Mouse (Mus musculus) liver, embryonic 14.5 days (tissue): Measurements from ENCODE around the gene Tmem231. TPM values are rescaled to one million over a fixed set of nuclear protein-coding genes. Genes with fewer than 3 reads are reported as not detected.

Experiments
- ATAC-seq: fragments of 200-750 bp; cut with Nextera tagmentation; 2 replicates; pipeline ENCODE4 v1.8.0; 2017; ENCODE audit warnings: moderate number of reproducible peaks, mild to moderate bottlenecking, moderate library complexity; ENCODE audit not compliant: insufficient read depth
- DNase-seq, 3 experiments: peaks; one replicate each; pipeline ENCODE4 v3.0.0-alpha.2; 2012 to 2013; ENCODE audit warnings: low read depth in 3 of 3, low spot score in 3 of 3
- H3K27ac ChIP-seq: fragments of 300-500 bp; sonication (generic); 2 replicates; pipeline ENCODE4 v1.5.1; 2014; ENCODE audit warnings: moderate library complexity, mild to moderate bottlenecking, control low read depth, inconsistent platforms
- H3K27me3 ChIP-seq: fragments of 300-500 bp; sonication (generic); 2 replicates; pipeline ENCODE4 v1.6.1; 2014; ENCODE audit warnings: mild to moderate bottlenecking, low read length, moderate library complexity; ENCODE audit not compliant: control insufficient read depth, insufficient read depth
- H3K36me3 ChIP-seq: fragments of 300-500 bp; sonication (generic); replicated peaks from 2 replicates; pipeline ENCODE4 v1.6.1; 2014; ENCODE audit warnings: low read depth; ENCODE audit not compliant: control insufficient read depth, insufficient read depth
- H3K4me1 ChIP-seq, 2 experiments: fragments of 200-500 bp in 1 of 2; fragments of 300-500 bp in 1 of 2; sonication (generic) in 1 of 2; replicated peaks; 2 replicates each; pipeline ENCODE4 v1.6.1; 2012 to 2014; ENCODE audit warnings: antibody characterized with exemption in 1 of 2, inconsistent platforms in 1 of 2, low read length in 1 of 2; ENCODE audit not compliant: control insufficient read depth in 2 of 2, insufficient read depth in 2 of 2
- H3K4me2 ChIP-seq: fragments of 300-500 bp; sonication (generic); 2 replicates; pipeline ENCODE4 v1.6.1; 2014; ENCODE audit warnings: low read depth, mild to moderate bottlenecking, control low read depth, moderate library complexity
- H3K4me3 ChIP-seq, 2 experiments: fragments of 200-500 bp in 1 of 2; fragments of 300-500 bp in 1 of 2; sonication (generic) in 1 of 2; 2 replicates each; pipeline ENCODE4 v1.5.1; 2012 to 2014; ENCODE audit warnings: low read depth in 2 of 2, low read length in 2 of 2, mild to moderate bottlenecking in 2 of 2, control low read depth in 1 of 2, inconsistent platforms in 1 of 2, moderate library complexity in 1 of 2; ENCODE audit not compliant: insufficient read depth in 1 of 2
- H3K9ac ChIP-seq: fragments of 300-500 bp; sonication (generic); replicated peaks from 2 replicates; pipeline ENCODE4 v1.6.1; 2014; ENCODE audit warnings: mild to moderate bottlenecking, control low read depth, moderate library complexity
- H3K9me3 ChIP-seq: fragments of 300-500 bp; sonication (generic); 2 replicates; pipeline ENCODE4 v1.6.1; 2016; ENCODE audit warnings: low read length, mixed read lengths; ENCODE audit not compliant: control insufficient read depth
- CTCF ChIP-seq: IDR thresholded peaks from 2 replicates; pipeline ENCODE4 v1.5.1; 2016; ENCODE audit warnings: antibody characterized with exemption, low read depth, control low read depth
- EP300 ChIP-seq: IDR thresholded peaks from 2 replicates; pipeline ENCODE4 v1.6.1; 2016; ENCODE audit warnings: antibody characterized with exemption, low read depth
- WGBS: fragments of 180-500 bp; shearing (Covaris S2); extraction: QIAGEN DNeasy Blood & Tissue Kit; methylation state at CpG from one replicate; pipeline ENCODE4 v1.1.7; 2014; ENCODE audit not compliant: insufficient replicate concordance; 5-methylcytosine and 5-hydroxymethylcytosine counted together
- polyA plus RNA-seq, 2 experiments: library from polyadenylated mRNA; depleted of rRNA in 1 of 2; stranded (reverse) in 1 of 2; unstranded in 1 of 2; fragments of >200 nt; fragmentation: Nextera tagmentation in 1 of 2; extraction: Ambion mirVana in 1 of 2; gene quantifications; 2 replicates each; pipeline versions ENCODE4 v1.2.1 to v1.2.3; 2012 to 2014

Tmem231 gene
- polyA plus RNA-seq, 2 experiments: 1.7 to 2.0 TPM

DNA sequence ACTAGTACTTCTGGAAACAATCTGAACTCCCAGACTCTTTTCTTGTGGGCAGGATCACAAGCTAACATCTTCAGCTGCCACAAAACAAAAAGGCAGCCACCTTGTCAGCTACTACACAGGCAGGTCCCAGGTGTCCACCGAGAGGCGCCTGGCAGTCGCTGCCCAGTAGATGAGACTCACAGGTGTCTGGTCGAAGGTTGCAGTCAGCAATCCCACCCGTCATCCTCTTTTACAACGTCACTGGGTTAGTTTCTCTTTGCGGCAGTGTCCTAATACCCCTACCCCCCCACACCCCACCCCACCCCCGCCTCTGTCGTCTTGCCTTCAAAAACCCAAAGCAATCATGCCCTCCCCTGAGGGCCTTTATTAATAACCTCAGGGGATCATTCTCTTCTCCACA, 57.9 kb downstream of the Tmem231 start:
- ATAC-seq: no peak
- H3K9me3 ChIP-seq: no peaks in the 10 kb centered on the region
- DNase-seq: no peak
- H3K4me1 ChIP-seq: peaks cover 7% of the 10 kb centered on the region in 2 experiments; a peak in 3 of 4 replicates
- H3K4me2 ChIP-seq: peak overlapping the region; percentile 99
- H3K27ac ChIP-seq: peak overlapping the region; percentile 54; the same call in 1 of the 2 replicates
- no peaks in the 10 kb centered on the region for H3K36me3 ChIP-seq
- H3K4me3 ChIP-seq: peak overlapping the region; percentile 71 to 72
- 28% methylated on average over 9 of the region's 9 CpGs for WGBS
- TF ChIP-seq EP300 (no peak), CTCF (no peak)
- H3K9ac ChIP-seq: peak overlapping the region; percentile 86
- no peaks in the 10 kb centered on the region for H3K27me3 ChIP-seq

- DNase-seq: no peak
- TF ChIP-seq EP300 (no peak), CTCF (no peak)
- Histone ChIP-seq H3K4me3 (no peak overlapping the region), H3K36me3 (no peaks in the 10 kb centered on the region), H3K9me3 (no peaks in the 10 kb centered on the region), H3K27me3 (no peaks in the 10 kb centered on the region), H3K9ac (no peak overlapping the region), H3K4me1 (peaks cover 5 to 7% of the 10 kb centered on the region in 2 experiments; a peak in 3 of 4 replicates), H3K27ac (no peak overlapping the region), H3K4me2 (no peak overlapping the region)
- ATAC-seq: no peak
- 53% methylated on average over 3 of the region's 3 CpGs for WGBS
Observed at GRCm38 (mm10) chr8:111871278-111871677, 62.4 kb downstream of the Tmem231 start.

DNA sequence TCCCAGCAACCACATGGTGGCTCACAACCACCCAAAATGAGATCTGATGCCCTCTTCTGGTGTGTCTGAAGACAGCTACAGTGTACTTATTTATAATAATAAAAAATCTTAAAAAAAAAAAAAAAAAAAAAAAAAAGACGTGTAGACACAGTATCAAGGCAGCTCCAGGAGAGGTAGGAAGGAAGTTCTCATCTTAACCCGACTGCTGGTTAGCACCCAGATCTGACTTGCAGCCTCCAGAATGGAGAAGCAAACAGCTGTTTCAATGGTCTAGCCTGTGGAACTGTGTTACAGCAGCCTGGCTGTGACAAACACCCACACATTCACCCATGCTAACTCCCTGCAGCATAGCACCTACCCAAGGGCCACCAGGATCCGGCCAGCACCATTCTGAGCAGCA, 63.3 kb downstream of the Tmem231 start:
- H3K9ac ChIP-seq: no peak overlapping the region
- no peaks in the 10 kb centered on the region for H3K36me3 ChIP-seq
- no peak overlapping the region for H3K27ac ChIP-seq
- ATAC-seq (no peak), DNase-seq (no peak)
- TF ChIP-seq CTCF (no peak), EP300 (no peak)
- H3K27me3 ChIP-seq: no peaks in the 10 kb centered on the region
- H3K4me2 ChIP-seq: no peak overlapping the region
- no peak overlapping the region for H3K4me3 ChIP-seq
- H3K9me3 ChIP-seq: no peaks in the 10 kb centered on the region
- peaks cover 2 to 4% of the 10 kb centered on the region in 2 experiments; a peak in 2 of 4 replicates for H3K4me1 ChIP-seq
- 41% methylated on average over 3 of the region's 3 CpGs for WGBS

GRCm38 (mm10) chr8:111868664-111869063, 65.0 kb downstream of the Tmem231 start:
- H3K4me2 ChIP-seq: no peak overlapping the region
- no peak overlapping the region for H3K4me3 ChIP-seq
- no peak overlapping the region for H3K9ac ChIP-seq
- ATAC-seq: no peak
- no peak for DNase-seq
- H3K27me3 ChIP-seq: no peaks in the 10 kb centered on the region
- H3K27ac ChIP-seq: no peak overlapping the region
- H3K4me1 ChIP-seq: no peaks in the 10 kb centered on the region
- H3K9me3 ChIP-seq: no peaks in the 10 kb centered on the region
- no peak for TF ChIP-seq CTCF
- TF ChIP-seq EP300: no peak
- 47% methylated on average over 2 of the region's 2 CpGs for WGBS
- no peaks in the 10 kb centered on the region for H3K36me3 ChIP-seq

GRCm38 (mm10) chr8:111865857-111866256, 67.8 kb downstream of the Tmem231 start:
- no peak for DNase-seq
- Histone ChIP-seq H3K27me3 (no peaks in the 10 kb centered on the region), H3K4me3 (no peak overlapping the region), H3K27ac (no peak overlapping the region), H3K4me1 (no peaks in the 10 kb centered on the region), H3K36me3 (no peaks in the 10 kb centered on the region), H3K9ac (no peak overlapping the region), H3K9me3 (no peaks in the 10 kb centered on the region), H3K4me2 (no peak overlapping the region)
- TF ChIP-seq EP300 (no peak), CTCF (no peak)
- WGBS: 74% methylated on average over 6 of the region's 6 CpGs
- ATAC-seq: no peak
